Mouse (Mus musculus) G1E (cell line): ENCODE results near the gene Lrrtm4. TPM values are rescaled to one million over a fixed set of nuclear protein-coding genes. Genes with fewer than 3 reads are reported as not detected.

Experiments
- ATAC-seq: 2 replicates; pipeline ENCODE4 v1.8.0; 2016; ENCODE audit warnings: mild to moderate bottlenecking; ENCODE audit not compliant: insufficient number of reproducible peaks, poor library complexity, low FRiP score, severe bottlenecking; ENCODE audit errors: extremely low read depth
- DNase-seq: peaks from one replicate; pipeline ENCODE4 v3.0.0; 2012; ENCODE audit warnings: low spot score
- H3K27me3 ChIP-seq: 2 replicates; pipeline ENCODE4 v1.6.1; 2012; ENCODE audit warnings: mild to moderate bottlenecking, low read length, inconsistent platforms; ENCODE audit not compliant: insufficient read depth
- H3K36me3 ChIP-seq: replicated peaks from 2 replicates; pipeline ENCODE3; 2012; ENCODE audit warnings: mild to moderate bottlenecking, inconsistent platforms
- H3K4me1 ChIP-seq: 2 replicates; pipeline ENCODE4 v1.6.1; 2012; ENCODE audit warnings: low read depth, low read length, inconsistent platforms, mixed read lengths; ENCODE audit not compliant: insufficient read depth
- H3K4me3 ChIP-seq: 2 replicates; pipeline ENCODE4 v1.5.1; 2012; ENCODE audit warnings: low read depth, mild to moderate bottlenecking, inconsistent platforms, low read length, moderate library complexity, mixed read lengths
- H3K9me3 ChIP-seq: replicated peaks from 2 replicates; pipeline ENCODE4 v1.6.1; 2012; ENCODE audit warnings: inconsistent platforms
- CTCF ChIP-seq: IDR thresholded peaks from 2 replicates; pipeline ENCODE4 v1.5.1; 2012; ENCODE audit warnings: low read depth, low read length, inconsistent platforms, mixed read lengths
- GATA1 ChIP-seq: IDR thresholded peaks from 2 replicates; pipeline ENCODE4 v1.6.1; 2012; ENCODE audit warnings: borderline replicate concordance, low read length, inconsistent platforms, mixed read lengths
- GATA2 ChIP-seq: IDR thresholded peaks from 2 replicates; pipeline ENCODE4 v1.6.1; 2012; ENCODE audit warnings: low read depth, low read length, inconsistent platforms, borderline replicate concordance
- POLR2AphosphoS5 ChIP-seq: IDR thresholded peaks from 2 replicates; pipeline ENCODE4 v1.6.1; 2012; ENCODE audit warnings: low read depth, low read length, inconsistent platforms; ENCODE audit not compliant: insufficient replicate concordance
- TAL1 ChIP-seq: conservative IDR thresholded peaks from 2 replicates; pipeline ENCODE4 v1.6.1; 2012; ENCODE audit warnings: low read depth, low read length, inconsistent platforms, mixed read lengths
- polyA plus RNA-seq: library from polyadenylated mRNA; stranded (reverse); fragments of >175 nt; gene quantifications from 2 replicates; pipeline ENCODE4 v1.2.3, GENCODE M21; 2012
- total RNA-seq, 2 experiments: library from RNA; stranded (forward) in 1 of 2; stranded (reverse) in 1 of 2; fragments of 200-1000 nt in 1 of 2; fragments of >200 nt in 1 of 2; fragmentation: Nextera tagmentation in 1 of 2; gene quantifications; 2 replicates each; pipeline ENCODE4 v1.2.3; 2014 to 2017

The Lrrtm4 gene
- total and polyA plus RNA-seq, 3 experiments: 0.27 TPM; not detected in 2

- H3K4me1 ChIP-seq: no peaks in the 10 kb centered on the region
- H3K27me3 ChIP-seq: no peaks in the 10 kb centered on the region
Observed at GRCm38 (mm10) chr6:80545017-80545416, 526.3 kb downstream of the Lrrtm4 start.

DNA sequence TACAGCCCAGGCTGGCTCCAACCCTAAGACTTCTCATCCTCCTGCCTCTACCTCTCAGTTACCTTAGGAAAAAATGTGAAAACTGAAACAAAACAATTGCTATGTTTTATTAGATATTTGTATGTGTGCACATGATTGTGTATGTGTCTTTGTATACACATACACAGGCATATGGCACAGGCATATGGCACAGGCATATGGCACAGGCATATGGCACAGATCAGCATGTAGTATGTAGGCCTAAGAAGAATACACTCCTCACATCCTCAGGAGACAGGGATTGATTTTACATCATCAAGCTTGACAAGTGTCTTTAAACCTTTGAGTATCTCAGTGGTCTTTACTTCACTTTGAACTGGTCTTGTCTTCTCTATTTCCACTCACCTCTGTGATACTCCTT, 531.2 kb downstream of the Lrrtm4 start:
- TF ChIP-seq GATA1 (no peak), POLR2AphosphoS5 (no peak), CTCF (no peak), TAL1 (no peak), GATA2 (no peak)
- ATAC-seq: no peak
- peaks cover 20% of the 10 kb centered on the region for H3K9me3 ChIP-seq
- no peaks in the 10 kb centered on the region for H3K36me3 ChIP-seq
- DNase-seq: no peak
- no peak overlapping the region for H3K4me3 ChIP-seq
- no peaks in the 10 kb centered on the region for H3K27me3 ChIP-seq
- no peaks in the 10 kb centered on the region for H3K4me1 ChIP-seq

More at GRCm38 (mm10) chr6:80545017-80545416, 526.3 kb downstream of the Lrrtm4 start:
- ATAC-seq: no peak
- DNase-seq: no peak
- TF ChIP-seq CTCF (no peak), TAL1 (no peak), GATA1 (no peak), POLR2AphosphoS5 (no peak), GATA2 (no peak)
- no peaks in the 10 kb centered on the region for H3K36me3 ChIP-seq
- no peak overlapping the region for H3K4me3 ChIP-seq
- H3K9me3 ChIP-seq: peaks cover 5% of the 10 kb centered on the region

GRCm38 (mm10) chr6:80553398-80553797, 534.7 kb downstream of the Lrrtm4 start:
- DNase-seq: no peak
- Histone ChIP-seq H3K4me1 (no peaks in the 10 kb centered on the region), H3K36me3 (no peaks in the 10 kb centered on the region), H3K9me3 (peaks cover 23% of the 10 kb centered on the region), H3K27me3 (no peaks in the 10 kb centered on the region), H3K4me3 (no peak overlapping the region)
- no peak for TF ChIP-seq CTCF
- TF ChIP-seq GATA2: no peak
- TF ChIP-seq TAL1: no peak
- no peak for ATAC-seq

DNA sequence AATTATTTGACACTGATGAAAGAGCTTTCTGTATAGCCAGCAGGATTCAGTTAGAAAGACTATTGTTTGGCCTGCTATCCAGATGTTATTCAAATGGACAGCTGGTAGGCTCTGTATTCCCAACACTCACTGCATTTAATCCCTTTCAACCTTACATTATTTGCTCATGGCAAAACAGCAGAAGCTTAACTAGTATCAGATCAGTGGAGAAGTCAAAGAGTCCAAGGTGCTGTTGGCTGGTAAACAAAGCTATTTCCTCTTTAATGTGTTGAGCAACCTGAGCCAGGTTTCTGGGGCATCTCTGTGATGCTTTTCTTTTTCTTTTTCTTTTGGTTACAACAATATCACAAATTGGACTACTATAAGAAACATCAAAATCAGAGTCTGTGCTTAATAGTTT, 536.3 kb downstream of the Lrrtm4 start:
- no peaks in the 10 kb centered on the region for H3K36me3 ChIP-seq
- no peaks in the 10 kb centered on the region for H3K27me3 ChIP-seq
- peaks cover 18% of the 10 kb centered on the region for H3K9me3 ChIP-seq
- no peak overlapping the region for H3K4me3 ChIP-seq
- ATAC-seq: no peak
- H3K4me1 ChIP-seq: no peaks in the 10 kb centered on the region
- DNase-seq: no peak
- TF ChIP-seq CTCF: no peak
- no peak for TF ChIP-seq GATA1
- no peak for TF ChIP-seq POLR2AphosphoS5
- TF ChIP-seq TAL1: no peak
- TF ChIP-seq GATA2: no peak

DNA sequence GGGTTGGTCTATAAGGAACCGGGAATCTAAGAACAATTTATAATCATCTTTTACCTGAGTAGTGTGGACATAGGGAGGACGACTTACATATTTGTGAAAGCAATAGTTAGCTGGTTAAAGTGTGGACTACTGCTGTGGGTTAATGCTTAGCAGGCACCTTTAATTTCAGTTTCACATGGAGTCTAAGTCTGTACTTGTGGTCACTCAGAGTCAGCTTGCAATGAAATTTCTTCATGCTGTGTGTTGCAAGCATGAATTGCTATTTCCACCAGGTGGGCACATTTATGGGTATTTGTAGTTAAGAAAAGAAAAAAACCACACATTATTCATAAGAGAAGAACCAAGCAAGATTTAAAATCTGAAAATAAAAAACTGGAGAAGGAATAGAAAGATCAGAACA, 558.5 kb downstream of the Lrrtm4 start:
- Histone ChIP-seq H3K36me3 (no peaks in the 10 kb centered on the region), H3K9me3 (0 out of 2 replicates have a peak, but pooled peaks cover 2% of the 10 kb centered on the region), H3K4me1 (no peaks in the 10 kb centered on the region), H3K4me3 (no peak overlapping the region), H3K27me3 (no peaks in the 10 kb centered on the region)
- DNase-seq (no peak), ATAC-seq (no peak)
- TF ChIP-seq GATA2 (no peak), GATA1 (no peak), TAL1 (no peak), CTCF (no peak), POLR2AphosphoS5 (no peak)

DNA sequence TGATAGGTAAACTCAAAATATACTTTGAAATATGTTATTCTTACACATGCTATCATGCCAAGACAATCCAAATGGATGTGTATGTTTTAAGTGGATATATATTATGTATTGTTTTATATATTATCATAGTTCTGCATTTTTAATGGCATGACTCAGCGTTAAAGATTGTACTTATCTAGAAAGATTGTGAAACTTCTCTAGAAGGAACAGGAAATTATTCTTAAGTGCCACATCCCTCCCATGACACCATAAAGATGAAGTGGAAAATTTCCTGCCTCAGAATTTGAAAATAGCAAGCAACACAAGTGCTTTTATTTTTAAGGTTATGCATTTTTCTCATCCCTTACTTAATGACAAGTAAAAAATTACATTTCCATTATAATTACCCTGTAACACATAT, 563.5 kb downstream of the Lrrtm4 start:
- DNase-seq (no peak), ATAC-seq (no peak)
- Histone ChIP-seq H3K27me3 (no peaks in the 10 kb centered on the region), H3K4me3 (no peak overlapping the region), H3K4me1 (no peaks in the 10 kb centered on the region), H3K9me3 (no peaks in the 10 kb centered on the region; the same call in 1 of the 2 replicates), H3K36me3 (no peaks in the 10 kb centered on the region)
- TF ChIP-seq TAL1 (no peak), GATA1 (no peak), GATA2 (no peak), POLR2AphosphoS5 (no peak), CTCF (no peak)
